Mouse (Mus musculus): ENCODE results near the gene Odf3l2. TPM values are rescaled to one million over a fixed set of nuclear protein-coding genes. Genes with fewer than 3 reads are reported as not detected.

Gene Odf3l2
- polyA plus RNA-seq, 1 experiment = not detected

DNA sequence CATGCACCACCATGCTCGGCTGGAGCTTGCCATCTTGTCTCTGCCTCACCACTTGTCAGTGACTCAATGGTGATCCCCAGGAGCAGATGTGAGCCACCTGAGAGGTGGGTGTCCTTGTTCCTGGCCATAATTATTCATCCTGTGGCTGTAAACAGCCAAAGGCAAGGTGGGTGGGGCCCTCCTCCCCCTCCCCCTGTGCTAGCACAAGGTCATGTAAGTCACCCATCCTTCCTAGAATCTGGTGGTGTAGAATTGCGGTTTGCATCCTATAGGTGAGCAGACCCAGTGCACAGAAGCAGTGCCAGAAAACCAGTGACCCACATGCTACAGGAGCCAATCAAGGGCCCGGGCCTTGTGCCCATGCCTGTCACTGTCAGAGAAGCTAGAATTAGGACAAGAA, 27.5 kb upstream of the Odf3l2 start:
- Histone ChIP-seq H3K27ac (ENCODE audit: insufficient read depth, low read depth, low read length) (no peak overlapping the region), H3K4me3 (ENCODE audit: insufficient read depth, low read depth, low read length) (no peak overlapping the region), H3K4me1 (ENCODE audit: control insufficient read depth, insufficient read depth, low read length) (peaks cover 19% of the 10 kb centered on the region)
- whole genome bisulfite sequencing = 93% methylated on average over 3 of the region's 3 CpGs
- TF ChIP-seq POLR2A (IDR thresholded peaks at IDR 0.05; ENCODE audit: insufficient read depth, low read depth, low read length) (no peak), CTCF (IDR thresholded peaks at IDR 0.05; ENCODE audit: insufficient read depth, low read depth, low read length) (no peak)

GRCm38 (mm10) chr10:79672088-79672455, 26.5 kb upstream of the Odf3l2 start:
- Histone ChIP-seq H3K4me3 (ENCODE audit: insufficient read depth, low read depth, low read length) (no peak overlapping the region), H3K27ac (ENCODE audit: insufficient read depth, low read depth, low read length) (no peak overlapping the region), H3K4me1 (ENCODE audit: control insufficient read depth, insufficient read depth, low read length) (peaks cover 20% of the 10 kb centered on the region)
- 54% methylated on average over 3 of the region's 3 CpGs for WGBS
- TF ChIP-seq POLR2A (IDR thresholded peaks at IDR 0.05; ENCODE audit: insufficient read depth, low read depth, low read length) = no peak

DNA sequence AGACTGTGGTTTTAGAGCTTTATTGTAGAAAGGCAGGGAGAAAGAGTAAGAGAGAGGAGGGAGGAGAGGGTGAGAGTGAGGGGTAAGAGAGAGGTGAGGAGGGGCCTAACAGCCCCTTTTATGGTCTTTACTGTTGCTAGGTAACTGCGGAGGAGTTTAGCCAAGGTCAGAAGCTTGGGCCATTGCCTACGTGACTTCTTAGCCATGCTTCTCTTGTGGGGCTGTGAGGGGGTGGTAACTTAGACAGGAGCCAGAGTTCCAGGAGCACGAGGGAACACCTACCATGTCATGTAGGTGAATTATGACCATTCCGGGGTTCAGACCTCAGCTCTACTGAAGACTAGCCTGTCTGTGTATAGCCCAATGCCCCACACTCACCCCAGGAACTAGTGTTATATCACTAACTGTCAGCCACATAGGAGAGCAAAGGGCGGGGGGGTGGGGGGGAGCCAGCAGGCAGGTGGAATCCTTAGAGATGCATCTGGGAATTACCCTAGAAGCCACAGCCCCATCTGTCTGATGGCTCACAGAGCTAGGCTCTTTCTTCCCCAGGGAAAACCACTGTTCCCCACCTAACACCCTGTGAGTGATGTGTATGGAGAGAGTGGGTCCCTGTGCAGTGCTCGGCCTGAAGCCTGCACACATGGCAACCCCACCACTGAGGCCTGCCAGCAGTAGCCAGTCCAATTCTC, 26.0 kb upstream of the Odf3l2 start:
- WGBS = 81% methylated on average over 6 of the region's 6 CpGs
- Histone ChIP-seq H3K4me3 (ENCODE audit: insufficient read depth, low read depth, low read length) (no peak overlapping the region), H3K27ac (ENCODE audit: insufficient read depth, low read depth, low read length) (no peak overlapping the region), H3K4me1 (ENCODE audit: control insufficient read depth, insufficient read depth, low read length) (peaks cover 20% of the 10 kb centered on the region)
- TF ChIP-seq POLR2A (IDR thresholded peaks at IDR 0.05; ENCODE audit: insufficient read depth, low read depth, low read length) = no peak
- TF ChIP-seq CTCF (IDR thresholded peaks at IDR 0.05; ENCODE audit: insufficient read depth, low read depth, low read length) = no peak

- Histone ChIP-seq H3K4me3 (ENCODE audit: insufficient read depth, low read depth, low read length) (peak overlapping the region; percentile 65), H3K27ac (ENCODE audit: insufficient read depth, low read depth, low read length) (0 out of 2 replicates have a peak overlapping the region, but pooled peaks have one; percentile 11), H3K4me1 (ENCODE audit: control insufficient read depth, insufficient read depth, low read length) (peaks cover 20% of the 10 kb centered on the region)
- TF ChIP-seq POLR2A (IDR thresholded peaks at IDR 0.05; ENCODE audit: insufficient read depth, low read depth, low read length) (no peak), CTCF (IDR thresholded peaks at IDR 0.05; ENCODE audit: insufficient read depth, low read depth, low read length) (no peak)
- WGBS = 33% methylated on average over 15 of the region's 15 CpGs
Observed at GRCm38 (mm10) chr10:79670071-79670888, 24.7 kb upstream of the Odf3l2 start.

DNA sequence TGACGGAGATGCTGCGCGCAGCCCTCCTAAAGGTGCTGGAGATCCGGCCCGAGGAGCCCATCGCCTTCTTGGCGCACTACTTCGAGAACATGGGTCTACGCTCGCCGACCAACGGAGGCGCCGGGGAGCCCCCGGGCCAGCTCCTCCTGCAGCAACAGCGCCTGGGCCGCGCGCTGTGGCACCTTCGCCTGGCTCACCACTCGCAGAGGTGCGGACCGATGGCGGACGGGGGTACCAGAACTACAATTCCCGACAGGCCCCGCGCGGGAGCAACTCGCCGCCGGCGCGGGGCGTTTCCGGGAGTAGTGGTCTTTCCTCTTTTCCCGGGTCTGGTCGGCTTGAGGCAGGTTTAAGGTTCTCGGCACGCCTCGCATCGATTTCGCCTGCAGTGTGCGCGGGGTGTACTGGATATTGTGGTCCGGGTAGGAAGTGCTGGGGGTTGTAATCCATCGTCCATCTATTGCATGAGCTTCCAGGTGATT, 24.1 kb upstream of the Odf3l2 start:
- peak overlapping the region; percentile 65 for H3K4me3 ChIP-seq (ENCODE audit: insufficient read depth, low read depth, low read length)
- peaks cover 20% of the 10 kb centered on the region for H3K4me1 ChIP-seq (ENCODE audit: control insufficient read depth, insufficient read depth, low read length)
- TF ChIP-seq POLR2A (IDR thresholded peaks at IDR 0.05; ENCODE audit: insufficient read depth, low read depth, low read length) = peak; percentile 26; the same call in 1 of the 2 replicates
- TF ChIP-seq CTCF (IDR thresholded peaks at IDR 0.05; ENCODE audit: insufficient read depth, low read depth, low read length) = no peak
- peak overlapping the region; percentile 100 for H3K27ac ChIP-seq (ENCODE audit: insufficient read depth, low read depth, low read length)
- under 1% methylated on average over 47 of the region's 47 CpGs for WGBS

DNA sequence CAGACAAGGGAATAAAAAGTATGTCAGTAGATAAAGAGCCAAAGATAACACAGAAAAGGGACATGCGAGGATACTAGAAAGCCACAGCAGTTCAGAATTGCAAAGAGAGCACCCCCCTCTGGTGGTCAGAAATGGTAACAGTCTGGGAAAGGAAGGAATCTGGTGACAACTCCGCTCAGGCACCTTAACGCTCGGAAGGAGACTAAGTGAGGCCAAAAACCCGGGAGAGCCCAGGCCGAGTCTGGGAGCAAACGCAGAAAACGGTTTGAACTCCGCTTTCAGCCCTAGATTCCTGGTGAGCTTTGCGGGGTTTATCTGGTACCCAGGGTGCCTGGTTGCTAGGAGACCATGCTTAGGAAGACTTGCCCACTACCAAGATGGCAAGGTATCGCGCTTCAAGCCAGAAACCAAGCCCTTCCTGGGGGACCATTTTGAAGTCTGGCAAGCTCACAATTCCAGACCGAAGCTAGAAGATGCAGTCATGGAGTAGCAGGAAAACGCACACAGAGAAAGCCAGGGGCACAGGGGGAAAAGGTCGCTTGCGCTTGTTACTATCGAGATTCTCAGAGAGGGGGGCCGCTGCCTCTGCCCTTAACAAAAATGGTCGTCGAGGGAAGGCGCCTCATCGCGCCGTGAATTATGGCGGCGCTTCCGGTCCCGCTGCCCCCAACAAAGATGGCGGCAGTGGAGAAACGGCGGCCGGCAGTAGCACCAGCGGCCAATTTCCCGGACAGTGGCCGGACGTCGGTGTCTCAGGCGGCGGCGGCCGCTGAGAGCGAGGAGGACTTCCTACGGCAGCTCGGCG, 23.4 kb upstream of the Odf3l2 start, which contains the start of gene Tpgs1:
Tpgs1 (plus strand) TSS at position 599 of the 805 bp plus-strand sequence.
- WGBS = 0% methylated on average over 45 of the region's 45 CpGs
- TF ChIP-seq CTCF (IDR thresholded peaks at IDR 0.05; ENCODE audit: insufficient read depth, low read depth, low read length) (peak; percentile 81), POLR2A (IDR thresholded peaks at IDR 0.05; ENCODE audit: insufficient read depth, low read depth, low read length) (no peak)
- peaks cover 24% of the 10 kb centered on the region for H3K4me1 ChIP-seq (ENCODE audit: control insufficient read depth, insufficient read depth, low read length)

DNA sequence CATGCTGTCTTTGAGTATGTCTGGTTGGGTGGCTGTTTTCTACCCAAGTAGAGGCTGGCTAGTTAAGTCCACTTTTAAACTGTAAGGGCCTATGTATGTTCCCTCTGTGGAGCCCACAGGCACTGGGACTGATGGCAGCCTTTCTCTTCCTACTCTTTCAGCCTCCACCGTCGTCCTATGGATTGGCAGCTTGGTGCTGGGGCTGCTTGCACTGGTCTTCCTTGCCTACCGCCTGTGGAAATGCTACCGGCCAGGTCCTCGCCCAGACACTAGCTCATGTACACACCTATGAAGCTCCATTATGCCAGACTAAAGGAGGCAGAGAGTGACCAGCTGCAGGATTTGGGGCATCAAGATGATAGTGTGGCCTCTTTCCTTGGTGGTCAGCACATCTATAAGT, 22.5 kb upstream of the Odf3l2 start:
- Histone ChIP-seq H3K4me3 (ENCODE audit: insufficient read depth, low read depth, low read length) (no peak overlapping the region), H3K4me1 (ENCODE audit: control insufficient read depth, insufficient read depth, low read length) (peaks cover 24% of the 10 kb centered on the region), H3K27ac (ENCODE audit: insufficient read depth, low read depth, low read length) (peak overlapping the region; percentile 100)
- TF ChIP-seq CTCF (IDR thresholded peaks at IDR 0.05; ENCODE audit: insufficient read depth, low read depth, low read length) (no peak), POLR2A (IDR thresholded peaks at IDR 0.05; ENCODE audit: insufficient read depth, low read depth, low read length) (no peak)
- 74% methylated on average over 5 of the region's 5 CpGs for WGBS

More for the DNA sequence above, 23.4 kb upstream of the Odf3l2 start, which contains the start of gene Tpgs1:
- peak within 1 kb of the TSS; percentile 65 for H3K4me3 ChIP-seq (ENCODE audit: insufficient read depth, low read depth, low read length)
- H3K27ac ChIP-seq (ENCODE audit: insufficient read depth, low read depth, low read length) = peak within 1 kb of the TSS; percentile 100

DNA sequence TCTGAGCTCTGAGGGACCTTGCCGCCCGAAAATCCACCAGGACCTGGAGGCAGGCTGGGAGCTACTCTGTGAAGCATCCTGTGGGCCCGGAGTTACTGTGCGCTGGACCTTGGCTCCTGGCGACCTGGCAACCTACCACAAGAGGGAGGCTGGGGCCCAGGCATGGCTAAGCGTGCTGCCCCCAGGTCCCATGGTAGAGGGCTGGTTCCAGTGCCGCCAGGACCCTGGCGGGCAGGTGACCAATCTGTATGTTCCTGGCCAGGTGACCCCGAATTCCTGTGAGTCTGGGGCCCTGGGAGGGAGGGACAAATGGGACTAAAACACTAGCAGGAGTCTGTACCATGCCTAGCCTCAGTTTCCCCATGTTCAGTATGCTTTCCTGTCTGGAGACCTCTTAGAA, 21.0 kb upstream of the Odf3l2 start:
- 75% methylated on average over 9 of the region's 9 CpGs for WGBS
- Histone ChIP-seq H3K27ac (ENCODE audit: insufficient read depth, low read depth, low read length) (no peak overlapping the region), H3K4me1 (ENCODE audit: control insufficient read depth, insufficient read depth, low read length) (peaks cover 19% of the 10 kb centered on the region), H3K4me3 (ENCODE audit: insufficient read depth, low read depth, low read length) (no peak overlapping the region)
- no peak for TF ChIP-seq CTCF (IDR thresholded peaks at IDR 0.05; ENCODE audit: insufficient read depth, low read depth, low read length)
- no peak for TF ChIP-seq POLR2A (IDR thresholded peaks at IDR 0.05; ENCODE audit: insufficient read depth, low read depth, low read length)

Data from olfactory bulb, adult 2 months (tissue).